16 mouse cellular contexts compared by ENCODE assay signal in the genomic region with DNA sequence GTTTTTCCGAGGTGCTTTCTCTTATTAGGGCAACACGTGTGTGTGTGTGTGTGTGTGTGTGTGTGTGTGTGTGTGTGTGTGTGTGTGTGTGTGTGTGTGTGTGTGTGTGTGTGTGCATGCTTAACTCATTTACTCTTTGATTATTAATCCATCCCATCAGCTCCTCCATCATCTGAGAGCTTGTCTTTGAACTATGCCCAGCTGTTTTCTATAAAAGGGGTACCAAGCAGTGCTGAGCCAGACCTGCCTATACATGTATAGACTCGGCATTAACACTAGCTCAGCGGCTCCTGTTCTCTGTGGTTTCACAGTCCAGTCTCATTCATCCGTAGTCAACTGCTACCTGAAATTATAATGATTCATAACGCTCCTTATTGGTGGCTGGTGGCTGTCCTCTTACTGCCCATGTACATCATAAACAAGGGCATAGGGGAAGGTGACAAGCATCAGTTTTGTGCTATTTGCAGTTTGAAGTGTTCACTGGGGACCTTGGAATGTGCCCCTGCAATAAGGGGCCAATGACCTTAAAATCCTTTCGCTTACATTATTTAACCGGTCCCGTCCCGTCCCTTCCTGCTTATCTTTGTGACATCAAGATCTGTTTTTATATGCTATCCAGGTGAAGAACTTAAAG.
"Had no signal": no experiment of that assay in that cellular context is flagged by ENCODE, and none has a peak within 500 bp of the region (broad histone marks: within the 10 kb centered on the region; RNA-seq: fewer than 3 reads in every experiment).

No protein-coding gene starts in this region.

- H3K27me3 ChIP-seq: kidney, embryonic 15.5 days; liver, embryonic 15.5 days; midbrain, embryonic 12.5 days; neural tube, embryonic 13.5 days; stomach, embryonic 15.5 days had no signal

- H3K9me3 ChIP-seq: kidney, embryonic 15.5 days; liver, embryonic 15.5 days; midbrain, embryonic 12.5 days; neural tube, embryonic 13.5 days; stomach, embryonic 15.5 days had no signal

- H3K27ac ChIP-seq: kidney, embryonic 15.5 days; left cerebral cortex, adult 2 months; liver, embryonic 15.5 days; midbrain, embryonic 12.5 days; neural tube, embryonic 13.5 days; stomach, embryonic 15.5 days had no signal

- H3K4me1 ChIP-seq: liver, embryonic 15.5 days; midbrain, embryonic 12.5 days; neural tube, embryonic 13.5 days; stomach, embryonic 15.5 days had no signal

- H3K4me2 ChIP-seq: kidney, embryonic 15.5 days; liver, embryonic 11.5 days; liver, embryonic 15.5 days; lung, embryonic 14.5 days; midbrain, embryonic 12.5 days; neural tube, embryonic 13.5 days; stomach, embryonic 15.5 days had no signal

- H3K9ac ChIP-seq: kidney, embryonic 15.5 days; liver, embryonic 15.5 days; lung, embryonic 14.5 days; midbrain, embryonic 12.5 days; neural tube, embryonic 13.5 days; stomach, embryonic 15.5 days had no signal

- H3K36me3 ChIP-seq: liver, embryonic 15.5 days; midbrain, embryonic 12.5 days; neural tube, embryonic 13.5 days; stomach, embryonic 15.5 days had no signal

- H3K4me3 ChIP-seq: kidney, embryonic 15.5 days; left cerebral cortex, adult 2 months; liver, embryonic 15.5 days; midbrain, embryonic 12.5 days; neural tube, embryonic 13.5 days; stomach, embryonic 15.5 days had no signal

- ATAC-seq: intestine, embryonic 16.5 days; midbrain, embryonic 16.5 days had no signal

- DNase-seq: kidney, adult 2 months; kidney, postnatal 25 days; lung, postnatal 10 days; lung, postnatal 4 days; right cerebral cortex, postnatal 14 days; thymus, postnatal 14 days had no signal
